Mouse (Mus musculus) liver, embryonic 14.5 days (tissue): Measurements from ENCODE around the gene Fer.

Experiments used
- CTCF ChIP-seq: IDR thresholded peaks from 2 replicates; pipeline ENCODE4 v1.5.1; 2016; ENCODE audit warnings: antibody characterized with exemption, low read depth, control low read depth
- EP300 ChIP-seq: IDR thresholded peaks from 2 replicates; pipeline ENCODE4 v1.6.1; 2016; ENCODE audit warnings: antibody characterized with exemption, low read depth

- TF ChIP-seq CTCF (no peak), EP300 (no peak)
Measured at GRCm38 (mm10) chr17:64045326-64045725, 182.5 kb downstream of the Fer start.
